Mouse (Mus musculus): ENCODE data around the gene Prickle3. TPM values are rescaled to one million over a fixed set of nuclear protein-coding genes. Genes with fewer than 3 reads are reported as not detected.

Gene Prickle3
- polyA plus RNA-seq, 1 experiment from 2014 or later: 1.7 TPM

DNA sequence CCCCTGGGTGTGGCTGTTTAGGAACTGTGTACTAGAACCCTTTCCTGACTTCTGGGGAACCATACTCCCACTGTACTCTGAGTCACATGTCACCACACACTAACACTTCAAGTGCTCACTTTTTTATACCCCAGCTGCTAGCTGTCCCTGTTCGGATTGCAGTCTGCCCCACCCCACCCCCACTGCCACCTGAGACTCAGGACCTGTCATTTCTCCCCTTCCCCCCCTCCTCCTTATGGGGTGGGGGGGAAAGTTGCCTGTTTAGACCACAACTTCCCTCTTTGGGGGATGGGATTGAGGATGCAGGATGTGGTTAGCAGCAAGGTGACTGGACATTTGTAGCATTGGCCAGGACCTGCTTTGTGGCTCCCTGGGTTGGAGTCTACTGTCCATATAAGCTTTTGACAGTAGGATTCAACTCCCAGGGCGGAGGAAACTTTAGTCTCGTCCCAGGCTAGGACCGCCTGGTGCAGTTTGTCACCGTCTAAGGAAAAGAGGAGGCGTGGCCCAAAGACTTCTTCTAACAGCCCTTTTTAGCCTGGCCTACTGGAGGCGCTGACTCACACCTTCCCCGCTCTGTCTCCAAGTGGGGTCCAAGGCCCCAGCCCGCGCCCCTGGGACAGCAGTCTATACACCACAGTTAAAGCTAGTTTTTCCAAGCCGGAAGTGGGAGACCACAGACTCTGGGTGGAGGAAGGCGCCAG lies 16.7 kb downstream of the Prickle3 start:
- 45% methylated on average over 12 of the region's 12 CpGs for WGBS
- Histone ChIP-seq H3K9me3 (replicated peaks) (no peaks in the 10 kb centered on the region), H3K4me3 (replicated peaks) (no peak overlapping the region), H3K9ac (replicated peaks) (no peak overlapping the region), H3K4me1 (peaks cover 3% of the 10 kb centered on the region), H3K27ac (replicated peaks) (no peak overlapping the region), H3K36me3 (no peaks in the 10 kb centered on the region), H3K27me3 (replicated peaks) (no peaks in the 10 kb centered on the region), H3K4me2 (peak overlapping the region; percentile 55)
- no peak for ATAC-seq (ENCODE audit: low FRiP score)

- WGBS: 32% methylated on average over 28 of the region's 28 CpGs
- peak; percentile 53; the same call in 1 of the 2 replicates for ATAC-seq (ENCODE audit: low FRiP score)
- Histone ChIP-seq H3K4me1 (peaks cover 3% of the 10 kb centered on the region), H3K9ac (replicated peaks) (no peak overlapping the region), H3K27ac (replicated peaks) (no peak overlapping the region), H3K4me3 (replicated peaks) (peak overlapping the region; percentile 25), H3K4me2 (peak overlapping the region; percentile 55), H3K27me3 (replicated peaks) (no peaks in the 10 kb centered on the region), H3K9me3 (replicated peaks) (no peaks in the 10 kb centered on the region), H3K36me3 (no peaks in the 10 kb centered on the region)
These were observed 17.4 kb downstream of the Prickle3 start for GRCm38 (mm10) chrX:7674284-7675000.

- peak overlapping the region; percentile 25 for H3K4me3 ChIP-seq (replicated peaks)
- no peak overlapping the region for H3K9ac ChIP-seq (replicated peaks)
- no peak for ATAC-seq (ENCODE audit: low FRiP score)
- H3K27me3 ChIP-seq (replicated peaks): no peaks in the 10 kb centered on the region
- no peaks in the 10 kb centered on the region for H3K36me3 ChIP-seq
- H3K27ac ChIP-seq (replicated peaks): no peak overlapping the region
- no peaks in the 10 kb centered on the region for H3K9me3 ChIP-seq (replicated peaks)
- WGBS: 50% methylated on average over 10 of the region's 10 CpGs
- H3K4me1 ChIP-seq: peaks cover 7% of the 10 kb centered on the region
- H3K4me2 ChIP-seq: peak overlapping the region; percentile 55
These were observed 17.9 kb downstream of the Prickle3 start for GRCm38 (mm10) chrX:7675001-7675380.

DNA sequence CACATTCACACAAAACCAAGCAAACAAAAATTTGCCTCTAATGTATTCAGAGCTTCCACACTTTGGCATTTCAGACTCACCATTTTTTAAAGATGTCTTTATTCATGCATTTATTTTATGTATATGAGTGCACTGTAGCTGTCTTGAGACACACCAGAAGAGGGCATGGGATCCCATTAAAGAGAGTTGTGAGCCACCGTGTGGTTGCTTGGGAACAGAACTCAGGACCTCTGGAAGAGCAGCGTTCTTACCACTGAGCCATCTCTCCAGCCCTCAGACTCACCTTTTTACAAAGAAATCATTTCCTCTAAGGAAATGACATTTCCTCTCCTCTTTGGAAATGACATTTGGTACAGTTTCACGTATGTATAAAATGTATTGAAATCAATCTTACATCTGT lies 21.9 kb downstream of the Prickle3 start:
- no peak overlapping the region for H3K27ac ChIP-seq (replicated peaks)
- no peak overlapping the region for H3K4me3 ChIP-seq (replicated peaks)
- H3K9me3 ChIP-seq (replicated peaks): no peaks in the 10 kb centered on the region
- no peaks in the 10 kb centered on the region for H3K36me3 ChIP-seq
- 52% methylated on average over 3 of the region's 3 CpGs for WGBS
- peaks cover 7% of the 10 kb centered on the region; the same call in 1 of the 2 replicates for H3K4me1 ChIP-seq
- ATAC-seq (ENCODE audit: low FRiP score): no peak
- H3K27me3 ChIP-seq (replicated peaks): no peaks in the 10 kb centered on the region
- H3K9ac ChIP-seq (replicated peaks): no peak overlapping the region
- no peak overlapping the region for H3K4me2 ChIP-seq

GRCm38 (mm10) chrX:7679405-7680056 lies 22.5 kb downstream of the Prickle3 start:
- Histone ChIP-seq H3K9me3 (replicated peaks) (no peaks in the 10 kb centered on the region), H3K36me3 (no peaks in the 10 kb centered on the region), H3K27me3 (replicated peaks) (no peaks in the 10 kb centered on the region), H3K4me3 (replicated peaks) (peak overlapping the region; percentile 30), H3K4me1 (peaks cover 7% of the 10 kb centered on the region; the same call in 1 of the 2 replicates), H3K4me2 (peak overlapping the region; percentile 55), H3K27ac (replicated peaks) (no peak overlapping the region), H3K9ac (replicated peaks) (no peak overlapping the region)
- peak; percentile 92 for ATAC-seq (ENCODE audit: low FRiP score)
- 21% methylated on average over 27 of the region's 27 CpGs for WGBS

DNA sequence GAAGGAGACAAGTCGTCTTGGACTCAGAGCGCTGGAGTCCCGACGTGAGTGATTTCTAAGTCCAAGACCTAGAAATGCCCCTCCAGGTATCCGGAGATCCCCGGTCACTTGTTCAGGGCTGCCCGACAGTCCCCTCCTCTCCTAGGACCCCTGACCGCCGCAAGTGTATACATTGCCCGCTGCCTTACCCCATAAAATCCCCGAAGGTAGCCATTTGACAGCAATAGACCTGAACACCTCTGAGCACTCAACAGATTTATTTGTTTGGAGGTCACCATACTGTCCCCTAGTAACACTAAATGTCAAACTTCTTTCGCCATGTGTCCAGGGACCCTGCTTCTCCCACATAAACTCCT lies 23.0 kb downstream of the Prickle3 start:
- Histone ChIP-seq H3K4me1 (0 out of 2 replicates have a peak, but pooled peaks cover 4% of the 10 kb centered on the region), H3K36me3 (no peaks in the 10 kb centered on the region), H3K9me3 (replicated peaks) (no peaks in the 10 kb centered on the region), H3K27me3 (replicated peaks) (no peaks in the 10 kb centered on the region), H3K4me2 (peak overlapping the region; percentile 55), H3K9ac (replicated peaks) (no peak overlapping the region), H3K4me3 (replicated peaks) (peak overlapping the region; percentile 30), H3K27ac (replicated peaks) (no peak overlapping the region)
- ATAC-seq (ENCODE audit: low FRiP score): peak; percentile 40; the same call in 1 of the 2 replicates
- WGBS: 23% methylated on average over 12 of the region's 12 CpGs

DNA sequence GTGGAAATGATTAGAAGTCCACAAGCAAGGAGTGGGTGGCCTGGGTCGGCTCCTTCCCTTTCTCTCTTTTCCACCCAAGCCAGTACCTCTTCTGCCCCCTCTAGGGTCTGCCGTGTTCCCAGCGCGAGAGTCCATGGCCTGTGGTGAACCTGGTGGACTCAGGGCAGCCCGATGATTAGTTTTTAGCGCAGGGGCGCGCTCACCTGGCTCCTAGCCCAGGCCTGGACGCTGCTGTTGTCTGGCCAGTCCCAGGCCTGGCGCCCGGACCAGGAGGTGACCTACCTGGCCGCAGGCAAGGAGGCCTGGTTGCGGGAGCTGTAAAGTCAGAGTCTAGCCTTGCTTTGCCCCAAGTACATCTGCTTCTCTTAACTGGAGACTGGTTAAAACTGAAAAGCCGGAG lies 23.8 kb downstream of the Prickle3 start, which contains the start of gene Magix:
TSS of gene Magix (minus strand) at position 388 of the 400 bp plus-strand sequence.
- 70% methylated on average over 14 of the region's 14 CpGs for WGBS
- no peak within 1 kb of the TSS for H3K9ac ChIP-seq (replicated peaks)
- H3K4me3 ChIP-seq (replicated peaks): peak within 1 kb of the TSS; percentile 30; the same call in 1 of the 2 replicates
- ATAC-seq (ENCODE audit: low FRiP score): no peak
- H3K27ac ChIP-seq (replicated peaks): no peak within 1 kb of the TSS
- no peaks in the 10 kb centered on the region for H3K9me3 ChIP-seq (replicated peaks)
- H3K36me3 ChIP-seq: no peaks in the 10 kb centered on the region
- H3K4me2 ChIP-seq: peak within 1 kb of the TSS; percentile 55
- H3K4me1 ChIP-seq: 0 out of 2 replicates have a peak, but pooled peaks cover 4% of the 10 kb centered on the region
- no peaks in the 10 kb centered on the region for H3K27me3 ChIP-seq (replicated peaks)

- Histone ChIP-seq H3K9me3 (replicated peaks) (no peaks in the 10 kb centered on the region), H3K27me3 (replicated peaks) (no peaks in the 10 kb centered on the region), H3K36me3 (no peaks in the 10 kb centered on the region), H3K4me3 (replicated peaks) (no peak overlapping the region), H3K4me1 (no peaks in the 10 kb centered on the region), H3K27ac (replicated peaks) (no peak overlapping the region), H3K9ac (replicated peaks) (no peak overlapping the region), H3K4me2 (no peak overlapping the region)
- ATAC-seq (ENCODE audit: low FRiP score): no peak
- 95% methylated on average over 2 of the region's 2 CpGs for WGBS
These were observed 31.3 kb downstream of the Prickle3 start for GRCm38 (mm10) chrX:7688321-7688720.

GRCm38 (mm10) chrX:7690486-7690885 lies 33.4 kb downstream of the Prickle3 start:
- H3K27ac ChIP-seq (replicated peaks): no peak overlapping the region
- no peak overlapping the region for H3K9ac ChIP-seq (replicated peaks)
- H3K9me3 ChIP-seq (replicated peaks): no peaks in the 10 kb centered on the region
- no peaks in the 10 kb centered on the region for H3K36me3 ChIP-seq
- 71% methylated on average over 3 of the region's 3 CpGs for WGBS
- no peak overlapping the region for H3K4me2 ChIP-seq
- no peak overlapping the region for H3K4me3 ChIP-seq (replicated peaks)
- no peaks in the 10 kb centered on the region for H3K27me3 ChIP-seq (replicated peaks)
- H3K4me1 ChIP-seq: no peaks in the 10 kb centered on the region
- no peak for ATAC-seq (ENCODE audit: low FRiP score)

GRCm38 (mm10) chrX:7692862-7693261 lies 35.8 kb downstream of the Prickle3 start:
- Histone ChIP-seq H3K9me3 (replicated peaks) (no peaks in the 10 kb centered on the region), H3K27ac (replicated peaks) (no peak overlapping the region), H3K4me2 (no peak overlapping the region), H3K4me1 (peaks cover 3% of the 10 kb centered on the region; the same call in 1 of the 2 replicates), H3K9ac (replicated peaks) (no peak overlapping the region), H3K27me3 (replicated peaks) (no peaks in the 10 kb centered on the region), H3K4me3 (replicated peaks) (no peak overlapping the region), H3K36me3 (no peaks in the 10 kb centered on the region)
- no peak for ATAC-seq (ENCODE audit: low FRiP score)
- 44% methylated on average over 4 of the region's 4 CpGs for WGBS

GRCm38 (mm10) chrX:7696520-7696919 lies 39.5 kb downstream of the Prickle3 start:
- no peaks in the 10 kb centered on the region for H3K9me3 ChIP-seq (replicated peaks)
- peak; percentile 75 for ATAC-seq (ENCODE audit: low FRiP score)
- peak overlapping the region; percentile 54 for H3K4me3 ChIP-seq (replicated peaks)
- WGBS: 36% methylated on average over 6 of the region's 6 CpGs
- H3K4me2 ChIP-seq: peak overlapping the region; percentile 57
- H3K27me3 ChIP-seq (replicated peaks): no peaks in the 10 kb centered on the region
- H3K36me3 ChIP-seq: no peaks in the 10 kb centered on the region
- H3K9ac ChIP-seq (replicated peaks): no peak overlapping the region
- H3K4me1 ChIP-seq: peaks cover 15% of the 10 kb centered on the region
- peak overlapping the region; percentile 41; the same call in 1 of the 2 replicates for H3K27ac ChIP-seq (replicated peaks)

Measured in neural tube, embryonic 15.5 days (tissue).